Comparison of ENCODE assay signal across 18 mouse cellular contexts in the genomic region with DNA sequence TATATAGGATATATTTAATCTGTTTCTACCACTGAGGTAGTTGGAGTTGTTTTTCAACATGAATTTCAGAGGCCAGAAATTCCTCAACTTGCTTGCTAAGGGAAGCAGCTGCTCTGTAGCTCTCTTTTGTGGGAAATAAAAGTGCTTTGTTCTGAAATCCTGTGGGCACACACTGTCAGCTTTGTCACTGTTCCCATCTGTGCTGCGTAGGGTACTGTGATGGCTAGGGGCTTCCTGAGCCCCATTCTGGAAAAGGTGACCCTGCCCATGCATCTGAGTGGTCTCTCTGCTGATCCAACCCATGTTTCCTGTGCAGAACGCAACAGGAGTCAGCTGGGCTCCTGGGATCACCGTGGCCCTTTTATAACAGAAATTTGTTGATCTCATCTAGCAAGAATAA. TPM values are rescaled to one million over a fixed set of nuclear protein-coding genes. Genes with fewer than 3 reads are reported as not detected.
DNase-seq lines count a peak whose midpoint lies in the region.
"Had no signal": no experiment of that assay in that cellular context is flagged by ENCODE, and none has a peak within 500 bp of the region (broad histone marks: within the 10 kb centered on the region; RNA-seq: fewer than 3 reads in every experiment).

No protein-coding gene starts in this region.

- DNase-seq in frontal cortex, postnatal 36 days (ENCODE audit: low spot score in 2 of 2) = peak; percentile 31 to 37
- no peak for DNase-seq in frontal cortex, postnatal 14 days (ENCODE audit: low spot score in 2 of 2)
- DNase-seq in right cerebral cortex, postnatal 10 days (ENCODE audit: low spot score in 2 of 2) = peak; percentile 31 to 34
- no peak for DNase-seq in right cerebral cortex, postnatal 4 days
- peak; percentile 24 to 38 for DNase-seq in layer of hippocampus, postnatal 10 days (ENCODE audit: low spot score in 2 of 2)
- DNase-seq in kidney, postnatal 25 days = no peak
- DNase-seq in gastrocnemius, postnatal 4 days (ENCODE audit: low spot score in 2 of 2) = no peak
- DNase-seq: adrenal gland, postnatal 10 days; cerebellum, adult 8-10 months; gastrocnemius, postnatal 25 days; heart, postnatal 36 days; kidney, adult 18-20 months; kidney, postnatal 10 days; lung, adult 2 months; lung, postnatal 36 days; thymus, postnatal 25 days had no signal

RNA-seq across cellular contexts. Expression of a gene that starts 9.6 kb away (rescaled TPM):
- 10 to 100 TPM; 10.1 to 13.5 TPM for total RNA-seq in layer of hippocampus, postnatal 10 days (2021)
- total RNA-seq in gastrocnemius, postnatal 4 days (2021) = 10 to 100 TPM; 62.5 to 69.5 TPM

RNA-seq across cellular contexts. Expression of a gene that starts 40.2 kb away (rescaled TPM):
- total RNA-seq in layer of hippocampus, postnatal 10 days (2021) = under 1 TPM; 0.54 to 0.66 TPM
- total RNA-seq in gastrocnemius, postnatal 4 days (2021) = 1 to 10 TPM; 3.0 to 5.7 TPM
- total RNA-seq: liver, adult 2 months had no signal

RNA-seq across cellular contexts. Expression of a gene that starts 45.5 kb away (rescaled TPM):
- total RNA-seq in layer of hippocampus, postnatal 10 days (2021) = not detected
- total RNA-seq in gastrocnemius, postnatal 4 days (2021) = not detected
- total RNA-seq: gastrocnemius, postnatal 25 days; heart, postnatal 36 days; liver, adult 2 months; midbrain, postnatal 0 days had no signal

Comparison
In these comparisons a context has a peak if more than half of its experiments do, and no peak if none do; other contexts are left out.
1. DNase-seq: peak in frontal cortex, postnatal 36 days (2 of 2), right cerebral cortex, postnatal 10 days (2 of 2) and layer of hippocampus, postnatal 10 days (2 of 2); none in frontal cortex, postnatal 14 days (0 of 2), right cerebral cortex, postnatal 4 days (single experiment), kidney, postnatal 25 days (0 of 2) and gastrocnemius, postnatal 4 days (0 of 2).
2. RNA of a gene that starts 9.6 kb away (total RNA-seq): 62.5 to 69.5 TPM in gastrocnemius, postnatal 4 days; 10.1 to 13.5 TPM in layer of hippocampus, postnatal 10 days; every median in the first group is over 4 times any median in the second.